Mouse (Mus musculus) brain, embryonic 14.5 days (tissue): ENCODE measurements at regions not wholly inside any gene's neighbourhood (a gene's known extent, or its start where the extent isn't known, plus 50 kb on each side); places are given as distances from the start of the nearest gene placed in this dataset.

Experiments
- CTCF ChIP-seq: fragments of 200-500 bp; IDR thresholded peaks from 2 replicates; pipeline ENCODE4 v1.5.1; 2012; ENCODE audit warnings: inconsistent platforms, mild to moderate bottlenecking, moderate library complexity, borderline replicate concordance; ENCODE audit not compliant: insufficient read depth, insufficient read length; ENCODE audit errors: extremely low read depth
- POLR2A ChIP-seq: fragments of 200-500 bp; IDR thresholded peaks from 2 replicates; pipeline ENCODE4 v1.6.1; 2012; ENCODE audit warnings: mild to moderate bottlenecking, inconsistent platforms, borderline replicate concordance; ENCODE audit not compliant: poor library complexity, insufficient read depth, insufficient read length, severe bottlenecking; ENCODE audit errors: extremely low read depth

DNA sequence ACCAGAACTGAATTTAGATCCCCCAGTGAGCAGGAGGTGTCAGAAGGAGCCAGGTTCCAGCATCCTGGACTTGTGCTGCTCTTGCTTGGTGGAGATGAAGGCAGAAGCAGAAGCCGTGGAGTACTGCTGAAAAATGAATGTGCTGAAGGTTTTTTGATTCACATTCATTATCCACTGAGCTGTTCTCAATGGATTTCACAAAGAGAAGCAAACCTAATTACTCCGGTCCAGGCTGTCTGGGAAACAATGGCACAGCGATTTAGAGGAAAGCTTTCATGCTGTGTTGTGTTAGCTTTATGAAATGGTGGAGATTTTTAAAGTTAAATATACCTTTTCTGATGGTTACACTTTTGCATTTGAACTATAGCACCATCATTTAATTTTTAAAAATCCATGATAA is 535.3 kb upstream of the Adgrl3 start:
- TF ChIP-seq POLR2A (no peak), CTCF (no peak)
